Mouse (Mus musculus): ENCODE measurements around the gene Lrrc4. TPM values are rescaled to one million over a fixed set of nuclear protein-coding genes. Genes with fewer than 3 reads are reported as not detected.

The Lrrc4 gene
- total RNA-seq, 2 experiments from 2014 or later, result not detected

DNA sequence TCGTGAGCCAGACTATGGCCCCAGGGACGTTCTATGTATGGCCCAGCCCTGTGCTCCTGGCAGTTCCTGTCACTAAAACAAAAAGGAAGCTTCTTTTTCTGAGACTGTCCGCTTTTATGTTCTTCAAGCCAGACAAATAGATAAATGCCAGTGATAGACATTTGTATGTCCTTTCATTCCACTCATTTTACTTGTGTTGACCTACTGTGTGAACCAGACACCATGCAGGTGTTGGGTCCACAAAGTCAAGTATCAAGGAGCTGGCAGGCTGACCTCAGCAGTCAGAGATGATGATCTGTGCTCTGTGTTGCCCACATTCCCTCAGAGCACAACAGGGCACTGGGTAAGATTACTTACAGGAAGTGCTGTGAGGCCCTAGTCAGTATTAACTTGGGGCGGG, 25.2 kb upstream of the Lrrc4 start:
- no peak for ATAC-seq (replicated peaks; ENCODE audit: poor library complexity, severe bottlenecking)

DNA sequence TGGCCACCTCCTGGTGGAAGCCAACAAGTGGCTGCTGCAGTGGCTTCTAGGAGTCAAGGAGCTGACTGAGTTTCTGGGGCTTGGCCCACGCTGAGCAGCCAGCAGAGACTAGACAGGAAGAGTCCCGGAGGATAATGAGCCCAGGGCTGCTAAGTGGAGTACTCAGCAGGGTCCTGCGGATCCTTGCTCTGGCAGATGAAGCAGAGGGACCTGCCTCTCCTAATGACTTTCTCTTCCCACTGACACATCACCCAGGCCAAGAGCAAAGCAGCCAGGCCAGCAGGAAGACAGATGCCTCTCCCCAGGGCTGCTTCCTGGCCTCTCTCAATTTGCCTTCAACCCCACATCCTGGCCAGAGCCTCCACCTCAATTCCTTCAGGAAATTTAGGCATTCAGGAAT, 23.9 kb upstream of the Lrrc4 start:
- ATAC-seq (replicated peaks; ENCODE audit: poor library complexity, severe bottlenecking), result no peak

GRCm38 (mm10) chr6:28854598-28854997, 23.1 kb upstream of the Lrrc4 start:
- ATAC-seq (replicated peaks; ENCODE audit: poor library complexity, severe bottlenecking), result no peak

DNA sequence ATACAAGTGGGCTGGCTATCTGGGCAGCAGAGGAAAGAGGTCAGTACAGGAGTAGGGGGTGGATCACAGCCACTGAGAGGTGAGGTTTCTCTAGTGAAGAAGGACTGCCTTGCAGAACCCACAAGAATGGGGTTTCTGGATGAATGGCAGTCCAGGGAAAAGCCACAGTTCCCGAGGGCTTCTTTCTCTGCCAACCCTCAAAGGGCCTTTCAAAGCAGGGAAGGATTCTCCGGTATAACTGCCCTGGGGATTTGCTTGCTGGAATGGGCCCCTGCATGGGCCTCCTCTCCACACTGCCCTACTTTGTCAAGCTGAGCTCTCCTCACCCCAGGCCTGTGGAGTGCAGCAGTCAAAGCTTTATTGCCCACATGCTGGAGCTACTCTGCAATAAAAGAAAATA, 22.1 kb upstream of the Lrrc4 start:
- no peak for ATAC-seq (replicated peaks; ENCODE audit: poor library complexity, severe bottlenecking)

DNA sequence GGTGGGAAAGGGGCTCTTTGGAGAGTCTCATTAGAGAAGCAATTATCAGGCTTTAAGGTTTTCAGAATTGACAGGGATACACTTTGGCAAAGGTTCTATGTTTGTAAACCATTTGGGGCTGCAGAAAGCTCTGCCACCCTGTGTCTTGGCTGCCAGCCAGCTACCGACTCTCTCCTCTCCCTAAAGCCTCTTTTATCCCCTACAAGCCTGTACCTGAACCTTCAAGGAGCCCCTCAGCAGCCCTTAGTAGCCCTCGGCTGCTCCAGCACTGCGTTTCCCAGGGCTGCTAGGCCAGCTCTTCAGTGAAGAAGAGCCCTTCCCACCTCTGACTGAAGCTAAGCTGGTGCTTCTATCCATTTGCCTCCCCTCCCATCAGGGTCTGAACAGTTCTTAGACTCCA, 21.6 kb upstream of the Lrrc4 start:
- ATAC-seq (replicated peaks; ENCODE audit: poor library complexity, severe bottlenecking), result no peak

DNA sequence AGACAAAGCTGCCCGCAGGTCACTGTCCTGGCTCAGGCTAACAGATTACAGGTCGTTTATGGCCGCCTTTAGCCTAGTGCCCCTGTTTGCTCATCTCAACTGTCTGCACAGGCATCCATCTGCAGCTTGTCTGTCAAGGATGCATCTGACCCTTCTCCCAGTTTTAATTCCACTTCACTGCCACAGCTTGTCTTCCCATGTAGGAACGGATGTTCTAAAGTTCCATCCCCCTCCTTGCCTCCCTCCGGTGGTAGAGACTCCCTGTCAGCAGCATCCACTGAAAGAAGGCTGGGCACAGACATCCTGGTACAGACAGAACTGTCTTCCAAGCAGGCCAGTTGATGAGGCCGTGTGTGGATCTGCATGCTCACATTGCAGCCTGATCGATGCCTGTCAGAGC, 20.8 kb upstream of the Lrrc4 start:
- no peak for ATAC-seq (replicated peaks; ENCODE audit: poor library complexity, severe bottlenecking)

GRCm38 (mm10) chr6:28850326-28850900, 18.9 kb upstream of the Lrrc4 start:
- no peak for ATAC-seq (replicated peaks; ENCODE audit: poor library complexity, severe bottlenecking)

- ATAC-seq (replicated peaks; ENCODE audit: poor library complexity, severe bottlenecking), result no peak
Measured at GRCm38 (mm10) chr6:28849317-28849716, 17.8 kb upstream of the Lrrc4 start.

GRCm38 (mm10) chr6:28848891-28849290, 17.3 kb upstream of the Lrrc4 start:
- ATAC-seq (replicated peaks; ENCODE audit: poor library complexity, severe bottlenecking), result no peak

- ATAC-seq (replicated peaks; ENCODE audit: poor library complexity, severe bottlenecking), result no peak
Measured at GRCm38 (mm10) chr6:28848285-28848794, 16.8 kb upstream of the Lrrc4 start.

- ATAC-seq (replicated peaks; ENCODE audit: poor library complexity, severe bottlenecking), result no peak
Measured at GRCm38 (mm10) chr6:28847616-28848015, 16.1 kb upstream of the Lrrc4 start.

DNA sequence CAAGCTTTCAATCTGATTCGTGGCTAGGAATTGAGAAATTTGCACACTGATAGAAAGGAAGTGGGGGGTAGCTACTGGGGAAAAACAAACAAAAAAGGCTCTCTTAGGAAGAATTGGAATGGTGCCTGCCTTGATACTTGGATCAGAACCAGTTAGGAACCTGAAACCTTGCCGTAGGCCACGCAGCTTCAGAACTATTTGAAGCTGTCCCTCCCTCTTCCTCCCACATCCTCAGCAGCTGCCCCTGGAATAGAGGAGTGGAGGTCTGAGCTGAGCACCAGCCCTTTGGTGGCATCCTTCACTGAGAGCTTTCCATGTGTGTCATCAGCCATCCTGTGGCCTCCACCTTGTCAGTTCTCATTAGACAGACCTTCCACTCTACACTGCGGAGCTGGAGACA, 14.1 kb upstream of the Lrrc4 start:
- no peak for ATAC-seq (replicated peaks; ENCODE audit: poor library complexity, severe bottlenecking)

GRCm38 (mm10) chr6:28842375-28843276, 11.1 kb upstream of the Lrrc4 start:
- ATAC-seq (replicated peaks; ENCODE audit: poor library complexity, severe bottlenecking), result no peak

DNA sequence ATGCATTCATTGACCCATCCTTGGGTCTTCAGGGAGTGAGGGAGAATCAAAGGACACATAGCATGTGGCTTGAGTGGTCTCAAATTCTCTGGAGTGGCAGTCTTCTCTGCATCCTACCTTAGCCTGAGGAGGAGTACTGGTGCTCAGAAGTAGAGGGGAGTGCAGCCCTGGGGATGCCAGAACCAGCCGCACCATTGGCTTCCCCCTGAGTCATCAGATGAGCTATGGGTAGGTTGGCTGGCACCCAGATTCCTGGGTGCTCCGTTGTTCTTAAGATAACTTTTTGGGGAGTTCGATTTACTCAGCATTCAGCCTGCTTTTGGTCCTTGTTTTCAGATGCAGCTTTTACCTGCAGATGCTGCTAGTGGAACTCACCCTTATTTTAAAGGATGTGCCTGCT, 10.0 kb upstream of the Lrrc4 start:
- ATAC-seq (replicated peaks; ENCODE audit: poor library complexity, severe bottlenecking), result no peak

DNA sequence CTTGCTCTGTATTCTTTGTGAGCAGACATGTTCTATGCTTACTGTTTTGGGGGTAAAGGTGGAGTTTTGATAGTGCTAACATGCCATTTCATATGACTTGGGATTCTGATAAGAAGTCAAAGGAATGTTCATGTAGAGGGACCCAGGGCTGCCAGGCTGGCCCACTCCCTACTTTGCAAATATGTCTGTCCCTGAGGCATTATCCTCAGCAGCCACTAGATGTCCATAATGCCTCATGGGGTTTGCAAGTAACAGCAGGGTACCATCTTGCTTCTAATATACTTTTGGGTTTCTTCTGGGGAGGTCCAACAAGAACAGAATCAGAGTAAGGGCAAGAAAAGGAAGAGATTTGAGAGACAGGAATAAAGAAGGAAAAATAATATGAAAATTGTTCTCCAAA, 5.1 kb upstream of the Lrrc4 start:
- no peak for ATAC-seq (replicated peaks; ENCODE audit: poor library complexity, severe bottlenecking)

- ATAC-seq (replicated peaks; ENCODE audit: poor library complexity, severe bottlenecking), result peak; percentile 42
Measured at GRCm38 (mm10) chr6:28834046-28834445, 2.5 kb upstream of the Lrrc4 start.

DNA sequence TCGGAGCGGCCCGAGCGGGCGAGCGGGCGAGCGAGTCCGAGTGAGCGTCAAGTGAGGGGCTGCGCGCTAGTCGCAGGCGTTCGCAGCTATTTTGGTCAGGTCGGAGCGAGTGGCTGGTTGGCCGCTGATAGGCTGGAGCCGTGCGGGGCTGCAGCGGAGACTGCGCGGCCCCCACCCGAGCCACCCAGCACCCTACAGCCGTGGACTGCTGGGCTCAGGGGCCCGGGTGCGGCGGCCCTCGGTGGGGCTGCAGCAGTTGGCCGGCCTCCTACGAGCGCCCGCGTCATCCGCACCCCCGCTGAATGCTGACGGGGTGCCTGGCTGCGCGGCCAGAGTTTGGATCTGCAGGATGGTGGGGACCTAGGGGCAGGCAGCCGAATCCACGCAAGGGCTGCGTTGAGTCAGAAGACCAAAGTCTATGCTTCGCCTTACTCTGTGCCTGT, 1.9 kb upstream of the Lrrc4 start:
- peak; percentile 31 for ATAC-seq (replicated peaks; ENCODE audit: poor library complexity, severe bottlenecking)

- peak; percentile 13 for ATAC-seq (replicated peaks; ENCODE audit: poor library complexity, severe bottlenecking)
Measured at GRCm38 (mm10) chr6:28832751-28833291, 1.3 kb upstream of the Lrrc4 start.

- peak; percentile 16; the same call in 1 of the 2 replicates for ATAC-seq (replicated peaks; ENCODE audit: poor library complexity, severe bottlenecking)
Measured at GRCm38 (mm10) chr6:28831854-28832750, 555 bp upstream of the Lrrc4 start.

DNA sequence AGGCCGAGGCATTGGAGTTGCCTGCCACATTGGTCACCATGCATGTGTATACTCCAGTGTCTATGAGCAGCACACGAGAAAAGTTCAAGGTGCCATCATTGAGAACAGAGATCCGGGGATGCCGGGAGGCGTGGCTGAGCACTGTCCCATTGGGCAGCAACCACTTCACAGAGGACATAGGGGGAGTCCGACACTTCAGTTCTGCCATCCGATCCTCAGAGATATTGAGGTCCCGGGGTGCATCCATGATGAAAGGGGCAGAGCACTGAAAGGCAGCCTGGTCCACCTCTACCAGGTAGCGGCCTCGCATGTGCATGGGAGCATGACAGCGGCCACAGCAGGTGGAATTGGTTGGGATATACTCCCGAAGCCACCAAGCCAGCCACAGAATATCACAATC, 1.2 kb downstream of the Lrrc4 start:
- no peak for ATAC-seq (replicated peaks; ENCODE audit: poor library complexity, severe bottlenecking)

All from granulocyte monocyte progenitor cell, adult 5-6 weeks (primary cell).